Mouse (Mus musculus): ENCODE measurements around the gene Fut9.

GRCm38 (mm10) chr4:25800284-25800616 lies 206 bp upstream of the Fut9 start:
- no peak for TF ChIP-seq CTCF (IDR thresholded peaks at IDR 0.05; ENCODE audit: low read depth, low read length)
- no peak for TF ChIP-seq GATA2 (IDR thresholded peaks at IDR 0.05; ENCODE audit: borderline replicate concordance, low read depth, low read length)
- no peak for TF ChIP-seq TAL1 (conservative IDR thresholded peaks at IDR 0.05; ENCODE audit: low read depth, low read length)

Data from G1E (cell line).